In genomic region chr9:55255604-55256003, GRCm38 (mm10) we compare ENCODE assay signal across 19 mouse cellular contexts. TPM values are rescaled to one million over a fixed set of nuclear protein-coding genes. Genes with fewer than 3 reads are reported as not detected.
DNase-seq lines count a peak whose midpoint lies in the region; ATAC-seq lines count a peak whose summit lies in the region.
"Had no signal": no experiment of that assay in that cellular context is flagged by ENCODE, and none has a peak within 500 bp of the region (broad histone marks: within the 10 kb centered on the region; RNA-seq: fewer than 3 reads in every experiment).

No protein-coding gene starts in this region.

- peak; percentile 19 for DNase-seq in adrenal gland, postnatal 14 days
- no peak for DNase-seq in adrenal gland, postnatal 4 days (ENCODE audit: low spot score in 2 of 2)
- DNase-seq in gonadal fat pad, adult 2 months (ENCODE audit: low read depth) = peak; percentile 93
- no peak for DNase-seq in layer of hippocampus, adult 9-10 months (ENCODE audit: low spot score)
- DNase-seq in thymus, postnatal 25 days = no peak
- DNase-seq: cerebellum, adult 11 months; cerebellum, postnatal 25 days; left cerebral cortex, postnatal 4 days; midbrain, embryonic 14.5 days; retina, postnatal 1 day; right cerebral cortex, postnatal 4 days had no signal

- WGBS in liver, embryonic 16.5 days (ENCODE audit: insufficient replicate concordance) = 43% methylated on average over 4 of the region's 4 CpGs
- 42% methylated on average over 4 of the region's 4 CpGs for WGBS in liver, embryonic 12.5 days (ENCODE audit: insufficient replicate concordance)

- no peak overlapping the region for H3K9ac ChIP-seq in liver, embryonic 16.5 days (ENCODE audit: low read depth, low read length)
- H3K9ac ChIP-seq in liver, embryonic 12.5 days = no peak overlapping the region
- H3K9ac ChIP-seq: heart, embryonic 13.5 days; kidney, embryonic 15.5 days had no signal

- H3K4me3 ChIP-seq in liver, embryonic 16.5 days (ENCODE audit: low read depth, low read length) = no peak overlapping the region
- H3K4me3 ChIP-seq in liver, embryonic 12.5 days = no peak overlapping the region
- H3K4me3 ChIP-seq: embryonic facial prominence, embryonic 10.5 days; heart, embryonic 13.5 days; kidney, embryonic 15.5 days had no signal

- no peak for ATAC-seq in liver, embryonic 16.5 days (ENCODE audit: low read depth)
- no peak for ATAC-seq in liver, embryonic 12.5 days
- peak; percentile 80 for ATAC-seq in monocyte, adult 5-6 weeks (replicated peaks; ENCODE audit: insufficient number of reproducible peaks, low FRiP score, low TSS enrichment, poor library complexity, severe bottlenecking)
- ATAC-seq: forebrain, embryonic 14.5 days had no signal

- H3K27ac ChIP-seq in liver, embryonic 16.5 days (ENCODE audit: low read length) = 0 out of 2 replicates have a peak overlapping the region, but pooled peaks have one; percentile 0
- no peak overlapping the region for H3K27ac ChIP-seq in liver, embryonic 12.5 days
- H3K27ac ChIP-seq: embryonic facial prominence, embryonic 10.5 days; heart, embryonic 13.5 days; kidney, embryonic 15.5 days had no signal

- no peak overlapping the region for H3K4me2 ChIP-seq in liver, embryonic 16.5 days (ENCODE audit: low read depth, low read length)
- H3K4me2 ChIP-seq in liver, embryonic 12.5 days = no peak overlapping the region
- H3K4me2 ChIP-seq: heart, embryonic 13.5 days; kidney, embryonic 15.5 days; liver, embryonic 11.5 days had no signal

- H3K36me3 ChIP-seq in liver, embryonic 16.5 days (ENCODE audit: control insufficient read depth, insufficient read depth) = no peaks in the 10 kb centered on the region
- no peaks in the 10 kb centered on the region for H3K36me3 ChIP-seq in liver, embryonic 12.5 days
- H3K36me3 ChIP-seq: embryonic facial prominence, embryonic 10.5 days; heart, embryonic 13.5 days; kidney, embryonic 15.5 days had no signal

- H3K4me1 ChIP-seq in liver, embryonic 16.5 days (ENCODE audit: control insufficient read depth, low read depth, low read length) = no peaks in the 10 kb centered on the region
- no peaks in the 10 kb centered on the region for H3K4me1 ChIP-seq in liver, embryonic 12.5 days
- H3K4me1 ChIP-seq: embryonic facial prominence, embryonic 10.5 days; heart, embryonic 13.5 days; kidney, embryonic 15.5 days had no signal

- H3K9me3 ChIP-seq in liver, embryonic 16.5 days (replicated peaks; ENCODE audit: control insufficient read depth, low read length) = no peaks in the 10 kb centered on the region
- H3K9me3 ChIP-seq in liver, embryonic 12.5 days (replicated peaks) = no peaks in the 10 kb centered on the region
- H3K9me3 ChIP-seq: embryonic facial prominence, embryonic 10.5 days; heart, embryonic 13.5 days; kidney, embryonic 15.5 days had no signal

- no peaks in the 10 kb centered on the region for H3K27me3 ChIP-seq in liver, embryonic 16.5 days (ENCODE audit: control insufficient read depth, insufficient read depth, low read depth, low read length)
- no peaks in the 10 kb centered on the region for H3K27me3 ChIP-seq in liver, embryonic 12.5 days (replicated peaks)
- H3K27me3 ChIP-seq: heart, embryonic 13.5 days; kidney, embryonic 15.5 days had no signal

RNA-seq across cellular contexts. Expression of gene Fbxo22, which starts 46.9 kb away (rescaled TPM):
- 27.5 and 31.5 TPM in 2 replicates for total RNA-seq in adrenal gland, postnatal 14 days (2021)
- 10 to 100 TPM; 32.6 to 34.8 TPM for total RNA-seq in adrenal gland, postnatal 4 days (2021)
- 18.7 and 20.5 TPM in 2 replicates for polyA plus RNA-seq in liver, embryonic 16.5 days (2015; fragmentation: Nextera tagmentation; extraction: Ambion mirVana)
- polyA plus RNA-seq in liver, embryonic 12.5 days (2016; fragmentation: Nextera tagmentation; extraction: Ambion mirVana) = 33.0 and 36.3 TPM in 2 replicates
- polyA plus RNA-seq in gonadal fat pad, adult 2 months (2012; rRNA removed) = 17.4 and 20.2 TPM in 2 replicates
- 43.1 to 80.1 TPM (median 59.4 TPM) in 3 replicates for total RNA-seq in monocyte, adult 5-6 weeks (2017)

Comparison
In these comparisons a context has a peak if more than half of its experiments do, and no peak if none do; other contexts are left out.
1. DNase-seq: peak in adrenal gland, postnatal 14 days (single experiment) and gonadal fat pad, adult 2 months (single experiment); none in adrenal gland, postnatal 4 days (0 of 2), layer of hippocampus, adult 9-10 months (single experiment) and thymus, postnatal 25 days (single experiment).